Mouse (Mus musculus): ENCODE data around the gene Map2k4. TPM values are rescaled to one million over a fixed set of nuclear protein-coding genes. Genes with fewer than 3 reads are reported as not detected.

Map2k4 gene
- polyA plus RNA-seq, 1 experiment from 2014 or later = 75.0 TPM

- Histone ChIP-seq H3K27ac (ENCODE audit: low read depth, low read length) (peak within 1 kb of the TSS; percentile 66; the same call in 1 of the 2 replicates), H3K4me1 (replicated peaks; ENCODE audit: control insufficient read depth, insufficient read depth, low read length) (peaks cover 3% of the 10 kb centered on the region; the same call in 1 of the 2 replicates), H3K9ac (ENCODE audit: low read length) (peak within 1 kb of the TSS; percentile 75), H3K27me3 (ENCODE audit: control insufficient read depth, insufficient read depth, low read length) (no peaks in the 10 kb centered on the region), H3K4me3 (ENCODE audit: low read depth, low read length) (peak within 1 kb of the TSS; percentile 75), H3K9me3 (ENCODE audit: control insufficient read depth, low read length) (no peaks in the 10 kb centered on the region), H3K36me3 (ENCODE audit: control insufficient read depth, insufficient read depth, low read length) (no peaks in the 10 kb centered on the region), H3K4me2 (ENCODE audit: low read depth, low read length, severe bottlenecking) (peak within 1 kb of the TSS; percentile 95)
- DNase-seq (ENCODE audit: low spot score) = peak; percentile 97
- WGBS = under 1% methylated on average over 57 of the region's 58 CpGs
- peak; percentile 98 for ATAC-seq (replicated peaks; ENCODE audit: low FRiP score)
Measured at GRCm38 (mm10) chr11:65806909-65807504, 18.9 kb upstream of the Map2k4 start, which contains the start of gene Zkscan6. Gene Zkscan6 (plus strand): TSS chr11:65807175.

- Histone ChIP-seq H3K27me3 (ENCODE audit: control insufficient read depth, insufficient read depth, low read length) (no peaks in the 10 kb centered on the region), H3K9me3 (ENCODE audit: control insufficient read depth, low read length) (no peaks in the 10 kb centered on the region), H3K36me3 (ENCODE audit: control insufficient read depth, insufficient read depth, low read length) (no peaks in the 10 kb centered on the region), H3K4me1 (replicated peaks; ENCODE audit: control insufficient read depth, insufficient read depth, low read length) (peaks cover 3% of the 10 kb centered on the region; the same call in 1 of the 2 replicates), H3K4me3 (ENCODE audit: low read depth, low read length) (peak overlapping the region; percentile 75), H3K9ac (ENCODE audit: low read length) (peak overlapping the region; percentile 46), H3K27ac (ENCODE audit: low read depth, low read length) (no peak overlapping the region), H3K4me2 (ENCODE audit: low read depth, low read length, severe bottlenecking) (peak overlapping the region; percentile 95)
- WGBS = 2% methylated on average over 20 of the region's 20 CpGs
- DNase-seq (ENCODE audit: low spot score) (no peak), ATAC-seq (replicated peaks; ENCODE audit: low FRiP score) (no peak)
Measured at GRCm38 (mm10) chr11:65806321-65806904, 18.3 kb upstream of the Map2k4 start.

GRCm38 (mm10) chr11:65801899-65802298 is 13.8 kb upstream of the Map2k4 start:
- no peak overlapping the region for H3K4me3 ChIP-seq (ENCODE audit: low read depth, low read length)
- ATAC-seq (replicated peaks; ENCODE audit: low FRiP score) (no peak), DNase-seq (ENCODE audit: low spot score) (no peak)
- no peaks in the 10 kb centered on the region for H3K27me3 ChIP-seq (ENCODE audit: control insufficient read depth, insufficient read depth, low read length)
- no peaks in the 10 kb centered on the region for H3K36me3 ChIP-seq (ENCODE audit: control insufficient read depth, insufficient read depth, low read length)
- no peak overlapping the region for H3K27ac ChIP-seq (ENCODE audit: low read depth, low read length)
- no peaks in the 10 kb centered on the region for H3K4me1 ChIP-seq (replicated peaks; ENCODE audit: control insufficient read depth, insufficient read depth, low read length)
- no peak overlapping the region for H3K4me2 ChIP-seq (ENCODE audit: low read depth, low read length, severe bottlenecking)
- H3K9ac ChIP-seq (ENCODE audit: low read length) = no peak overlapping the region
- WGBS = 65% methylated on average over 3 of the region's 3 CpGs
- H3K9me3 ChIP-seq (ENCODE audit: control insufficient read depth, low read length) = no peaks in the 10 kb centered on the region

- Histone ChIP-seq H3K27ac (ENCODE audit: low read depth, low read length) (no peak overlapping the region), H3K4me3 (ENCODE audit: low read depth, low read length) (no peak overlapping the region), H3K9ac (ENCODE audit: low read length) (no peak overlapping the region), H3K4me1 (replicated peaks; ENCODE audit: control insufficient read depth, insufficient read depth, low read length) (no peaks in the 10 kb centered on the region), H3K27me3 (ENCODE audit: control insufficient read depth, insufficient read depth, low read length) (no peaks in the 10 kb centered on the region), H3K36me3 (ENCODE audit: control insufficient read depth, insufficient read depth, low read length) (no peaks in the 10 kb centered on the region), H3K9me3 (ENCODE audit: control insufficient read depth, low read length) (no peaks in the 10 kb centered on the region), H3K4me2 (ENCODE audit: low read depth, low read length, severe bottlenecking) (no peak overlapping the region)
- no peak for DNase-seq (ENCODE audit: low spot score)
- no peak for ATAC-seq (replicated peaks; ENCODE audit: low FRiP score)
- WGBS = 96% methylated on average over 1 of the region's 1 CpGs
Measured at GRCm38 (mm10) chr11:65795896-65796295, 7.8 kb upstream of the Map2k4 start.

GRCm38 (mm10) chr11:65794428-65795219 is 6.5 kb upstream of the Map2k4 start:
- no peak overlapping the region for H3K4me3 ChIP-seq (ENCODE audit: low read depth, low read length)
- no peak for DNase-seq (ENCODE audit: low spot score)
- no peaks in the 10 kb centered on the region for H3K4me1 ChIP-seq (replicated peaks; ENCODE audit: control insufficient read depth, insufficient read depth, low read length)
- H3K9ac ChIP-seq (ENCODE audit: low read length) = no peak overlapping the region
- WGBS = 85% methylated on average over 10 of the region's 10 CpGs
- H3K36me3 ChIP-seq (ENCODE audit: control insufficient read depth, insufficient read depth, low read length) = no peaks in the 10 kb centered on the region
- H3K4me2 ChIP-seq (ENCODE audit: low read depth, low read length, severe bottlenecking) = no peak overlapping the region
- no peak overlapping the region for H3K27ac ChIP-seq (ENCODE audit: low read depth, low read length)
- ATAC-seq (replicated peaks; ENCODE audit: low FRiP score) = no peak
- no peaks in the 10 kb centered on the region for H3K9me3 ChIP-seq (ENCODE audit: control insufficient read depth, low read length)
- H3K27me3 ChIP-seq (ENCODE audit: control insufficient read depth, insufficient read depth, low read length) = no peaks in the 10 kb centered on the region

- no peak for DNase-seq (ENCODE audit: low spot score)
- peak; percentile 83 for ATAC-seq (replicated peaks; ENCODE audit: low FRiP score)
- no peaks in the 10 kb centered on the region for H3K36me3 ChIP-seq (ENCODE audit: control insufficient read depth, insufficient read depth, low read length)
- H3K4me1 ChIP-seq (replicated peaks; ENCODE audit: control insufficient read depth, insufficient read depth, low read length) = 0 out of 2 replicates have a peak, but pooled peaks cover 2% of the 10 kb centered on the region
- H3K4me3 ChIP-seq (ENCODE audit: low read depth, low read length) = peak overlapping the region; percentile 96
- H3K4me2 ChIP-seq (ENCODE audit: low read depth, low read length, severe bottlenecking) = peak overlapping the region; percentile 70
- no peaks in the 10 kb centered on the region for H3K9me3 ChIP-seq (ENCODE audit: control insufficient read depth, low read length)
- H3K27me3 ChIP-seq (ENCODE audit: control insufficient read depth, insufficient read depth, low read length) = no peaks in the 10 kb centered on the region
- H3K27ac ChIP-seq (ENCODE audit: low read depth, low read length) = peak overlapping the region; percentile 59
- under 1% methylated on average over 62 of the region's 71 CpGs for WGBS
- H3K9ac ChIP-seq (ENCODE audit: low read length) = peak overlapping the region; percentile 94
Measured at GRCm38 (mm10) chr11:65787421-65788151, 511 bp downstream of the Map2k4 start.

DNA sequence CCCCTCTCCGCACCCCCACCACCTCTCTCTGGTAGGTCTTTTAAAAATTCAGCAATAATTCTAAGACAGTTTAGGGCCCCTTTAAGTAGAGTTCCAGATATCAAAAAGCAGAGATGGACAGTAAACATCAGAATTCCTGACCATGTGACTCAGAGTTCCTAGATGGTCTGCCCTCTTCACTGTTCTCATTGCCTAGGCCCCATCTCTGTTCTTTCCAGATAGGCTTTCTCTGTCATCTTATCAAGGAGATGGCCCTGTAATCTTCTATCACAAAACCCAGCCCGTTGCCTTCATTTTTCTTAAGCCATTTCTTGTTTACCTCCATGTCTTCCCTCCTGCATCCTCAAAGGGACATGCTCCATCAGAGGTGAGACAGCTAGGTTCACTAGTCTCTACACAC is 1.9 kb downstream of the Map2k4 start:
- ATAC-seq (replicated peaks; ENCODE audit: low FRiP score) (no peak), DNase-seq (ENCODE audit: low spot score) (no peak)
- WGBS = 90% methylated on average over 2 of the region's 2 CpGs
- no peak overlapping the region for H3K9ac ChIP-seq (ENCODE audit: low read length)
- H3K4me3 ChIP-seq (ENCODE audit: low read depth, low read length) = no peak overlapping the region
- H3K4me1 ChIP-seq (replicated peaks; ENCODE audit: control insufficient read depth, insufficient read depth, low read length) = 0 out of 2 replicates have a peak, but pooled peaks cover 2% of the 10 kb centered on the region
- no peak overlapping the region for H3K27ac ChIP-seq (ENCODE audit: low read depth, low read length)
- no peaks in the 10 kb centered on the region for H3K36me3 ChIP-seq (ENCODE audit: control insufficient read depth, insufficient read depth, low read length)
- H3K27me3 ChIP-seq (ENCODE audit: control insufficient read depth, insufficient read depth, low read length) = no peaks in the 10 kb centered on the region
- no peaks in the 10 kb centered on the region for H3K9me3 ChIP-seq (ENCODE audit: control insufficient read depth, low read length)
- H3K4me2 ChIP-seq (ENCODE audit: low read depth, low read length, severe bottlenecking) = peak overlapping the region; percentile 26; the same call in 1 of the 2 replicates

GRCm38 (mm10) chr11:65781596-65781995 is 6.5 kb downstream of the Map2k4 start:
- Histone ChIP-seq H3K36me3 (ENCODE audit: control insufficient read depth, insufficient read depth, low read length) (no peaks in the 10 kb centered on the region), H3K4me1 (replicated peaks; ENCODE audit: control insufficient read depth, insufficient read depth, low read length) (0 out of 2 replicates have a peak, but pooled peaks cover 2% of the 10 kb centered on the region), H3K27me3 (ENCODE audit: control insufficient read depth, insufficient read depth, low read length) (no peaks in the 10 kb centered on the region), H3K27ac (ENCODE audit: low read depth, low read length) (no peak overlapping the region), H3K9me3 (ENCODE audit: control insufficient read depth, low read length) (no peaks in the 10 kb centered on the region), H3K9ac (ENCODE audit: low read length) (no peak overlapping the region), H3K4me3 (ENCODE audit: low read depth, low read length) (no peak overlapping the region), H3K4me2 (ENCODE audit: low read depth, low read length, severe bottlenecking) (no peak overlapping the region)
- no peak for DNase-seq (ENCODE audit: low spot score)
- WGBS = 95% methylated on average over 3 of the region's 3 CpGs
- no peak for ATAC-seq (replicated peaks; ENCODE audit: low FRiP score)

Measured in forebrain, embryonic 11.5 days (tissue).